Mouse (Mus musculus): ENCODE measurements around the gene Psme3.
"Not testable (repeated sequence)": the region's sequence is repeated elsewhere in the genome, so short reads cannot be mapped to it uniquely, and the experiment has no call there.

Gene Psme3

GRCm38 (mm10) chr11:101312150-101312549 lies 3.9 kb upstream of the Psme3 start:
- DNase-seq (ENCODE audit: low spot score in 2 of 2): no peak

- no peak for DNase-seq (ENCODE audit: low spot score in 2 of 2)
Measured at GRCm38 (mm10) chr11:101314567-101314966, 1.4 kb upstream of the Psme3 start.

GRCm38 (mm10) chr11:101315082-101315650 lies 847 bp upstream of the Psme3 start:
- DNase-seq (ENCODE audit: low spot score in 2 of 2): no peak

- DNase-seq (ENCODE audit: low spot score in 2 of 2): peak; percentile 53 to 70
Measured at GRCm38 (mm10) chr11:101316501-101316917, 496 bp downstream of the Psme3 start.

GRCm38 (mm10) chr11:101323609-101324008 lies 7.6 kb downstream of the Psme3 start:
- no peak for DNase-seq (ENCODE audit: low spot score in 2 of 2)

- DNase-seq (ENCODE audit: low spot score in 2 of 2): no peak
Measured at GRCm38 (mm10) chr11:101324763-101325162, 8.8 kb downstream of the Psme3 start, which contains the start of gene Aoc2. TSS of gene Aoc2 (plus strand) at chr11:101325063.

GRCm38 (mm10) chr11:101325201-101325600 lies 9.2 kb downstream of the Psme3 start:
- DNase-seq (ENCODE audit: low spot score in 2 of 2): not testable (repeated sequence)

GRCm38 (mm10) chr11:101326147-101326546 lies 10.1 kb downstream of the Psme3 start:
- DNase-seq (ENCODE audit: low spot score in 2 of 2): no peak

GRCm38 (mm10) chr11:101327311-101327710 lies 11.3 kb downstream of the Psme3 start:
- DNase-seq (ENCODE audit: low spot score in 2 of 2): no peak

- no peak for DNase-seq (ENCODE audit: low spot score in 2 of 2)
Measured at GRCm38 (mm10) chr11:101328941-101329635, 13.1 kb downstream of the Psme3 start.

- DNase-seq (ENCODE audit: low spot score in 2 of 2): no peak
Measured at GRCm38 (mm10) chr11:101330371-101330924, 14.4 kb downstream of the Psme3 start, which contains the start of gene Aoc3. TSS of gene Aoc3 (plus strand) at chr11:101330605.

GRCm38 (mm10) chr11:101330961-101331360 lies 14.9 kb downstream of the Psme3 start:
- DNase-seq (ENCODE audit: low spot score in 2 of 2): not testable (repeated sequence)

- no peak for DNase-seq (ENCODE audit: low spot score in 2 of 2)
Measured at GRCm38 (mm10) chr11:101332537-101332936, 16.5 kb downstream of the Psme3 start.

GRCm38 (mm10) chr11:101334023-101334422 lies 18.0 kb downstream of the Psme3 start:
- DNase-seq (ENCODE audit: low spot score in 2 of 2): no peak

GRCm38 (mm10) chr11:101334516-101334915 lies 18.5 kb downstream of the Psme3 start:
- no peak for DNase-seq (ENCODE audit: low spot score in 2 of 2)

GRCm38 (mm10) chr11:101335685-101336084 lies 19.7 kb downstream of the Psme3 start:
- no peak for DNase-seq (ENCODE audit: low spot score in 2 of 2)

GRCm38 (mm10) chr11:101338123-101338760 lies 22.2 kb downstream of the Psme3 start:
- DNase-seq (ENCODE audit: low spot score in 2 of 2): no peak

GRCm38 (mm10) chr11:101347083-101347775 lies 31.2 kb downstream of the Psme3 start:
- no peak for DNase-seq (ENCODE audit: low spot score in 2 of 2)

GRCm38 (mm10) chr11:101348774-101349173 lies 32.8 kb downstream of the Psme3 start:
- DNase-seq (ENCODE audit: low spot score in 2 of 2): no peak

- no peak for DNase-seq (ENCODE audit: low spot score in 2 of 2)
Measured at GRCm38 (mm10) chr11:101349216-101349615, 33.2 kb downstream of the Psme3 start.

GRCm38 (mm10) chr11:101351100-101351720 lies 35.2 kb downstream of the Psme3 start:
- no peak for DNase-seq (ENCODE audit: low spot score in 2 of 2)
